Mouse (Mus musculus) frontal cortex, adult 2 months (tissue): ENCODE data around the gene Nhlh2. TPM values are rescaled to one million over a fixed set of nuclear protein-coding genes. Genes with fewer than 3 reads are reported as not detected.

ENCODE experiments used
- polyA plus RNA-seq: library from polyadenylated mRNA; depleted of rRNA; stranded (reverse); fragments of >200 nt; gene quantifications from 2 replicates; pipeline ENCODE4 v1.2.3, GENCODE M21; 2012; rRNA removed

Gene Nhlh2
- polyA plus RNA-seq, 1 experiment: 0.42 TPM

Other genes with a start within 250 kb of the Nhlh2 start
- 0.02 and 0.08 TPM in 2 replicates for gene Mab21l3, start 161.1 kb upstream of the Nhlh2 start, polyA plus RNA-seq
- 4.4 and 5.6 TPM in 2 replicates for gene Slc22a15, start 85.6 kb upstream of the Nhlh2 start, polyA plus RNA-seq
- 6.3 and 7.1 TPM in 2 replicates for gene Casq2, start 76.3 kb downstream of the Nhlh2 start, polyA plus RNA-seq
- 5.0 and 5.1 TPM in 2 replicates for gene Vangl1, start 194.6 kb downstream of the Nhlh2 start, polyA plus RNA-seq